Mouse (Mus musculus) forebrain, embryonic 10.5 days (tissue): ENCODE data around the gene Gm11563. TPM values are rescaled to one million over a fixed set of nuclear protein-coding genes. Genes with fewer than 3 reads are reported as not detected.
"Not testable (repeated sequence)": the region's sequence is repeated elsewhere in the genome, so short reads cannot be mapped to it uniquely, and the experiment has no call there.

ENCODE experiments used
- DNase-seq: peaks from one replicate; pipeline ENCODE4 v3.0.0-alpha.2; 2017; ENCODE audit warnings: low spot score; ENCODE audit errors: extremely low spot score
- H3K27ac ChIP-seq: fragments of 300-500 bp; sonication (generic); 2 replicates; pipeline ENCODE4 v1.5.1; 2016; ENCODE audit warnings: mild to moderate bottlenecking
- H3K27me3 ChIP-seq: fragments of 300-500 bp; sonication (generic); 2 replicates; pipeline ENCODE4 v1.6.1; 2016; ENCODE audit warnings: mild to moderate bottlenecking; ENCODE audit not compliant: poor library complexity, severe bottlenecking
- H3K36me3 ChIP-seq: fragments of 300-500 bp; sonication (generic); replicated peaks from 2 replicates; pipeline ENCODE4 v1.6.1; 2016; ENCODE audit warnings: mild to moderate bottlenecking, moderate library complexity
- H3K4me1 ChIP-seq: fragments of 300-500 bp; sonication (generic); 2 replicates; pipeline ENCODE4 v1.6.1; 2016
- H3K4me3 ChIP-seq: fragments of 300-500 bp; sonication (generic); 2 replicates; pipeline ENCODE4 v1.5.1; 2016; ENCODE audit warnings: mild to moderate bottlenecking, moderate library complexity
- H3K9me3 ChIP-seq: fragments of 300-500 bp; sonication (generic); 2 replicates; pipeline ENCODE4 v1.6.1; 2016; ENCODE audit warnings: mild to moderate bottlenecking, moderate library complexity
- WGBS: fragments of 180-500 bp; shearing (Covaris S2); methylation state at CpG from one replicate; pipeline ENCODE4 v1.1.7; 2016; 5-methylcytosine and 5-hydroxymethylcytosine counted together
- polyA plus RNA-seq: library from polyadenylated mRNA; unstranded; fragments of >200 nt; fragmentation: Nextera tagmentation; extraction: Ambion mirVana; gene quantifications from 2 replicates; pipeline ENCODE4 v1.2.1, GENCODE M21; 2016

Gm11563 gene
- polyA plus RNA-seq, result not detected in 2 replicates

DNA sequence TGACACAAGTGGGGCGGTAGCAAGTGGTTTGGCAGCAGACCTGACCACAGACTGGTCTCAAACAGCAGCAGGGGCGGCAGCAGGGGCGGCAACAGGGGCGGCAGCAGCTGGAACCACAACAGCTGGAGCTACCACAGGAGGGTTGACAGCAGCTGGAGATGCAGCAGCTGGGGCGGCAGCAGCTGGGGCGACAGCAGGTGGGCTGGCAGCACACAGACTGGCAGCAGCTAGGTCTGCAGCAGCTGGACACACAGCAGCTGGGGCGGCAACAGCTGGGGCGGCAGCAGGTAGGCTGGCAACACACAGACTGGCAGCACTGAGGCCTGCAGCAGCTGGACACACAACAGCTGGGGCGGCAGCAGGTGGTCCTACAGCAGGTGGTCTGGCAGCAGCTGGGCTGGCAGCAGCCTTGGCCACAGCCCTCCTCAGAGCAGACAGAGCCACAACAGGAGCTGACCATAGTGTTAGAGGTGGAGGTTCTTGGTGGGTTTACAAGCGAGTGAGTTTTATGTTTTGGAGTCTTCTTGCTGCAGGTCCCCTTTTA lies at the start of gene Gm11563:
Gene Gm11563, minus strand, starts transcription at position 494 of the 544 bp plus-strand sequence.
- DNase-seq, H3K4me3 ChIP-seq, H3K27me3 ChIP-seq, H3K36me3 ChIP-seq, H3K9me3 ChIP-seq, H3K4me1 ChIP-seq: not testable (repeated sequence)
- 0 out of 2 replicates have a peak within 1 kb of the TSS, but pooled peaks have one; percentile 20 for H3K27ac ChIP-seq
- WGBS, result 64% methylated on average over 10 of the region's 10 CpGs

GRCm38 (mm10) chr11:99690463-99690862 lies 31.7 kb upstream of the Gm11563 start, which contains the start of gene Gm14190:
Gm14190 (minus strand) TSS chr11:99690740.
- 84% methylated on average over 1 of the region's 1 CpGs for WGBS
- no peak for DNase-seq
- no peak within 1 kb of the TSS for H3K4me3 ChIP-seq
- no peaks in the 10 kb centered on the region for H3K36me3 ChIP-seq
- no peak within 1 kb of the TSS for H3K27ac ChIP-seq
- H3K9me3 ChIP-seq, result no peaks in the 10 kb centered on the region
- no peaks in the 10 kb centered on the region for H3K4me1 ChIP-seq
- no peaks in the 10 kb centered on the region for H3K27me3 ChIP-seq

DNA sequence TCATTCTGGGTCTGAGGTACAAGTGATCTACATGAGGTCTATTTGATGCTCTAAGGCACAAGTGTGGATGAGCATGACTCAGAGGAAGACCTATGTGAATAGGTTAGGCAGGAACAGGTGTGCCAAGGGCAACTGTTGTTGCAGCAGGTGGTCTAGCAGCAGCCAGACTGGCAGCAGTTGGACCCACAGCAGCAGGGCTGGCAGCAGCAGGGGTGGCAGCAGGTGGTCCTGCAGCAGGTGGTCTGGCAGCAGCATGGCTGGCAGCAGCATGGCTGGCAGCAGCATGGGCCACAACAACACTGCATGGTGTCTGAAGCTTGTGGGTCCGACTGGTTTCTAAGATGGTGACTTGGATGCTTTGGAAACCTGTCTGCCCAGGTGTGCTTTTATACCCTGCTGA lies 26.5 kb upstream of the Gm11563 start:
- not testable (repeated sequence) for DNase-seq, H3K27ac ChIP-seq, H3K27me3 ChIP-seq, H3K9me3 ChIP-seq, H3K36me3 ChIP-seq, H3K4me1 ChIP-seq, H3K4me3 ChIP-seq
- WGBS, result 77% methylated on average over 1 of the region's 1 CpGs

GRCm38 (mm10) chr11:99683481-99683880 lies 24.7 kb upstream of the Gm11563 start:
- Histone ChIP-seq H3K4me3 (no peak overlapping the region), H3K27ac (no peak overlapping the region), H3K4me1 (no peaks in the 10 kb centered on the region), H3K36me3 (no peaks in the 10 kb centered on the region), H3K9me3 (no peaks in the 10 kb centered on the region), H3K27me3 (no peaks in the 10 kb centered on the region)
- no peak for DNase-seq
- 89% methylated on average over 2 of the region's 2 CpGs for WGBS

DNA sequence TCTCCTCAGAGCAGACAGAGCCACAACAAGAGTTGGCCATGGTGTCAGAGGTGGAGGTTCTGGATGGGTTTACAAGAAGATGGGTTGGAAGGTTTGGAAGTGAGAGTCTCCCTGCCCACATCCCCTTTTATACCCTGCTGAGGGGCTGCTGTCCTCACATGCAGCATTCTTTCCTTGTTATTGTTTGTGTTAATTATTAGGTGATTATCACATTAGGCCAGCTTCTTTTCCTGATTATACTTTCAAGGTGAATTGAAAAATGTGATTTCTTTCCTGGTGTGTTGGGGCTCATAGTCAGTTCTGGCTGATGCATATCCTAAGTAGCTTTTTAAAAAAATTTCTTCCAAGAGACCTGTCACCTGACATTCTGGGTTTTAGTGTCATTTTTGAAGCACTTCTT lies 7.1 kb upstream of the Gm11563 start, which contains the start of gene Krtap4-6:
Gene Krtap4-6, minus strand, starts transcription at position 101 of the 400 bp plus-strand sequence.
- DNase-seq, result no peak
- Histone ChIP-seq H3K4me3 (no peak within 1 kb of the TSS), H3K36me3 (no peaks in the 10 kb centered on the region), H3K27me3 (no peaks in the 10 kb centered on the region), H3K4me1 (no peaks in the 10 kb centered on the region), H3K9me3 (no peaks in the 10 kb centered on the region; the same call in 1 of the 2 replicates), H3K27ac (0 out of 2 replicates have a peak within 1 kb of the TSS, but pooled peaks have one; percentile 15)

DNA sequence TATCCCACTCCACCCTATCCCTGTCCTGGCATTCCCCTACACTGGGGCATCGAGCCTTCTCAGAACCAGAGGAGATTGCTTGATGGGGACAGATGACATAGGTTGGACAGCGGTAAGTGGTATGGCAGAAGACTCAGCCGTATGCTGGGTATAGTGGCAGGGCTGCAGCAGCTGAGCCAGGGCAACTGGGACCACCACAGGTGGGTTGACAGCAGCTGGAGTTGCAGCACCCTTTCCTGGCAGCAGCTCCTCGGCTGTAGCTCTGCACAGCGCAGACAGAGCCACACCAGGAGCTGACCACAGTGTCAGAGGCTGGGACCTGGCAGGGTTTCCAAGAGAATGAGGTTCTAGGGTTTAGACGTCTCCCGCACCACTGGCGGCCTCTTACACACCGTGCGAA lies 4.0 kb upstream of the Gm11563 start:
- DNase-seq, result no peak
- no peak overlapping the region for H3K27ac ChIP-seq
- no peaks in the 10 kb centered on the region for H3K36me3 ChIP-seq
- H3K9me3 ChIP-seq, result no peaks in the 10 kb centered on the region; the same call in 1 of the 2 replicates
- no peaks in the 10 kb centered on the region for H3K27me3 ChIP-seq
- H3K4me1 ChIP-seq, result no peaks in the 10 kb centered on the region
- no peak overlapping the region for H3K4me3 ChIP-seq
- WGBS, result 92% methylated on average over 10 of the region's 10 CpGs

DNA sequence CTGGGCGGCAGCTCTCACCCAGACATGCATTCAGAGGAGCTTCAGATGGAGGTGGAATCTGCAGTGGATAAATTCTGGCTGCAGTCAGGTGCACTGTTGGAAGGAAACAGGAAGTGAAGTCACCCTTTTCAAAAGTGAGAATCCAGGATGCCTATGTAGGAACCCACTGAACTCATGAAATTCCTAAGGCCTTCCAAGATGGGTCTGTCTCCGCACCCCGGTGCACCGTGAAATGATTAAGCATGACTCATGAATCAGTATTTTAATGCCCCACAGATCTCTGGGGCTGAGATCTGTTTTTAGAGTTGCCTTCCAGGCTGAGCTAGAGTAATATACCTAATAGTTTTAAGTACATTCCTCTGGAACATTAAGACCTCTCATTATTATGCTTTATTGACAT lies 496 bp upstream of the Gm11563 start:
- Histone ChIP-seq H3K4me1 (peaks cover 5% of the 10 kb centered on the region; the same call in 1 of the 2 replicates), H3K9me3 (no peaks in the 10 kb centered on the region), H3K4me3 (no peak overlapping the region), H3K27ac (no peak overlapping the region), H3K27me3 (no peaks in the 10 kb centered on the region), H3K36me3 (no peaks in the 10 kb centered on the region)
- DNase-seq, result no peak
- 90% methylated on average over 4 of the region's 4 CpGs for WGBS

- H3K4me1 ChIP-seq, result peaks cover 5% of the 10 kb centered on the region; the same call in 1 of the 2 replicates
- no peaks in the 10 kb centered on the region for H3K36me3 ChIP-seq
- no peak for DNase-seq
- H3K27ac ChIP-seq, result no peak overlapping the region
- WGBS, result 60% methylated on average over 5 of the region's 5 CpGs
- no peaks in the 10 kb centered on the region for H3K9me3 ChIP-seq
- no peak overlapping the region for H3K4me3 ChIP-seq
- no peaks in the 10 kb centered on the region for H3K27me3 ChIP-seq
These were observed 1.7 kb downstream of the Gm11563 start for GRCm38 (mm10) chr11:99657051-99657450.

- no peak within 1 kb of the TSS for H3K27ac ChIP-seq
- H3K9me3 ChIP-seq, result no peaks in the 10 kb centered on the region
- no peaks in the 10 kb centered on the region for H3K4me1 ChIP-seq
- H3K4me3 ChIP-seq, result no peak within 1 kb of the TSS
- no peak for DNase-seq
- no peaks in the 10 kb centered on the region for H3K36me3 ChIP-seq
- 79% methylated on average over 2 of the region's 2 CpGs for WGBS
- H3K27me3 ChIP-seq, result no peaks in the 10 kb centered on the region
These were observed 8.6 kb downstream of the Gm11563 start, which contains the start of gene Gm11555 for GRCm38 (mm10) chr11:99650136-99650535. Gm11555 (minus strand) TSS chr11:99650236.

- H3K9me3 ChIP-seq, result no peaks in the 10 kb centered on the region
- no peaks in the 10 kb centered on the region for H3K36me3 ChIP-seq
- DNase-seq, result no peak
- no peaks in the 10 kb centered on the region for H3K27me3 ChIP-seq
- no peak overlapping the region for H3K27ac ChIP-seq
- H3K4me1 ChIP-seq, result no peaks in the 10 kb centered on the region
- WGBS, result 90% methylated on average over 15 of the region's 15 CpGs
- no peak overlapping the region for H3K4me3 ChIP-seq
These were observed 12.3 kb downstream of the Gm11563 start for GRCm38 (mm10) chr11:99646444-99646843.

GRCm38 (mm10) chr11:99644351-99644750 lies 14.4 kb downstream of the Gm11563 start:
- Histone ChIP-seq H3K27me3 (no peaks in the 10 kb centered on the region), H3K9me3 (no peaks in the 10 kb centered on the region), H3K4me1 (no peaks in the 10 kb centered on the region), H3K27ac (no peak overlapping the region), H3K4me3 (no peak overlapping the region), H3K36me3 (no peaks in the 10 kb centered on the region)
- 81% methylated on average over 3 of the region's 3 CpGs for WGBS
- no peak for DNase-seq

DNA sequence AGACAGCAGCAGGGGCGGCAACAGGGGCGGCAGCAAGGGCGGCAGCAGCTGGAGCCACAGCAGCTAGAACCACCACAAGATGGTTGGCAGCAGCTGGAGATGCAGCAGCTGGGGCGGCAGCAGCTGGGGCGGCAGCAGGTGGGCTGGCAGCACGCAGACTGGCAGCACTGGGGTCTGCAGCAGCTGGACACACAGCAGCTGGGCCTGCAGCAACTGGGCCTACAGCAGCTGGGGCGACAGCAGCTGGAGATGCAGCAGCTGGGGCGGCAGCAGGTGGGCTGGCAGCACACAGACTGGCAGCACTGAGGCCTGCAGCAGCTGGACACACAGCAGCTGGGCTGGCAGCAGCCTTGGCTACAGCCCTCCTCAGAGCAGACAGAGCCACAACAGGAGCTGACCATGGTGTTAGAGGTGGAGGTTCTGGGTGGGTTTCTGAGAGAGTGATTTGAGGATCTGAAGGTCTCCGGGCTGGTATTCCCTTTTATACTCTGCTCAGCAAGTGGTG lies 15.1 kb downstream of the Gm11563 start, which contains the start of gene Krtap4-7:
Gene Krtap4-7, minus strand, starts transcription at position 455 of the 505 bp plus-strand sequence.
- not testable (repeated sequence) for H3K27ac ChIP-seq, DNase-seq, H3K4me1 ChIP-seq, H3K4me3 ChIP-seq, H3K36me3 ChIP-seq, H3K9me3 ChIP-seq, H3K27me3 ChIP-seq
- 85% methylated on average over 9 of the region's 9 CpGs for WGBS

DNA sequence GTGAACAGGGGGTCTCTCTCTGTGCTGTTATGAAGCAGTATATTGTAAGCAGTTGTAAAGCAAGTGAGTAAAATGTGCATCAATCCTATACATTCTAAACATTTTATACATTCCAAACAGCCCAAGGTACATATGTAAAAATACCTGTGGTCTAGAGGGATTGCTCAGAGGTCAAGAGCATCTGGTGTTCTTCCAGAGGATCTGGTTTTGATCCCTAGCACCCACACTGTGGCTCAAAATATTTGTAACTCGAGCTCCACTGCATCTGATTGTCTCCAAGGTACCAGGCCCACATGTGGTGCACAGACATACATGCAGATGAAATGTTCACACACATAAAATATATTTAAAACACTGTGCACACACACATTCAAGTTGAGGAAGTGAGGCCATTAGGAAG lies 17.8 kb downstream of the Gm11563 start:
- Histone ChIP-seq H3K36me3 (no peaks in the 10 kb centered on the region), H3K4me3 (no peak overlapping the region), H3K27ac (no peak overlapping the region), H3K27me3 (no peaks in the 10 kb centered on the region), H3K4me1 (no peaks in the 10 kb centered on the region), H3K9me3 (no peaks in the 10 kb centered on the region)
- DNase-seq, result no peak
- 59% methylated on average over 1 of the region's 1 CpGs for WGBS
